Mouse (Mus musculus): ENCODE measurements around the gene Olfr455. TPM values are rescaled to one million over a fixed set of nuclear protein-coding genes. Genes with fewer than 3 reads are reported as not detected.

The Olfr455 gene
- polyA plus RNA-seq, 1 experiment from 2014 or later = not detected

GRCm38 (mm10) chr6:42545451-42545885 lies 1.9 kb downstream of the Olfr455 start:
- no peaks in the 10 kb centered on the region for H3K4me1 ChIP-seq
- no peak overlapping the region for H3K4me3 ChIP-seq
- H3K4me2 ChIP-seq = no peak overlapping the region
- WGBS = 36% methylated on average over 2 of the region's 2 CpGs
- H3K9ac ChIP-seq = no peak overlapping the region
- no peaks in the 10 kb centered on the region for H3K9me3 ChIP-seq
- ATAC-seq (replicated peaks) = peak; percentile 90
- no peaks in the 10 kb centered on the region for H3K36me3 ChIP-seq (replicated peaks)
- no peaks in the 10 kb centered on the region for H3K27me3 ChIP-seq (replicated peaks)
- H3K27ac ChIP-seq = no peak overlapping the region

- no peaks in the 10 kb centered on the region for H3K36me3 ChIP-seq (replicated peaks)
- no peak for ATAC-seq (replicated peaks)
- no peak overlapping the region for H3K9ac ChIP-seq
- no peaks in the 10 kb centered on the region for H3K27me3 ChIP-seq (replicated peaks)
- no peak overlapping the region for H3K4me2 ChIP-seq
- H3K9me3 ChIP-seq = no peaks in the 10 kb centered on the region
- no peak overlapping the region for H3K27ac ChIP-seq
- WGBS = 31% methylated on average over 1 of the region's 1 CpGs
- H3K4me1 ChIP-seq = no peaks in the 10 kb centered on the region
- no peak overlapping the region for H3K4me3 ChIP-seq
Observed at GRCm38 (mm10) chr6:42544846-42545245, 2.5 kb downstream of the Olfr455 start.

- H3K9me3 ChIP-seq = no peaks in the 10 kb centered on the region
- no peaks in the 10 kb centered on the region for H3K4me1 ChIP-seq
- H3K4me2 ChIP-seq = no peak overlapping the region
- WGBS = 75% methylated on average over 4 of the region's 4 CpGs
- no peak overlapping the region for H3K27ac ChIP-seq
- ATAC-seq (replicated peaks) = no peak
- H3K9ac ChIP-seq = no peak overlapping the region
- H3K27me3 ChIP-seq (replicated peaks) = no peaks in the 10 kb centered on the region
- no peak overlapping the region for H3K4me3 ChIP-seq
- no peaks in the 10 kb centered on the region for H3K36me3 ChIP-seq (replicated peaks)
Observed at GRCm38 (mm10) chr6:42542036-42543031, 5.1 kb downstream of the Olfr455 start.

GRCm38 (mm10) chr6:42540681-42541080 lies 6.7 kb downstream of the Olfr455 start:
- no peak overlapping the region for H3K4me2 ChIP-seq
- no peaks in the 10 kb centered on the region for H3K27me3 ChIP-seq (replicated peaks)
- no peaks in the 10 kb centered on the region for H3K4me1 ChIP-seq
- no peak overlapping the region for H3K4me3 ChIP-seq
- 77% methylated on average over 1 of the region's 1 CpGs for WGBS
- no peak overlapping the region for H3K9ac ChIP-seq
- H3K36me3 ChIP-seq (replicated peaks) = no peaks in the 10 kb centered on the region
- no peak overlapping the region for H3K27ac ChIP-seq
- H3K9me3 ChIP-seq = no peaks in the 10 kb centered on the region
- no peak for ATAC-seq (replicated peaks)

- Histone ChIP-seq H3K4me1 (no peaks in the 10 kb centered on the region), H3K4me2 (no peak overlapping the region), H3K36me3 (replicated peaks) (no peaks in the 10 kb centered on the region), H3K4me3 (no peak overlapping the region), H3K27ac (no peak overlapping the region), H3K9me3 (no peaks in the 10 kb centered on the region), H3K27me3 (replicated peaks) (no peaks in the 10 kb centered on the region), H3K9ac (no peak overlapping the region)
- ATAC-seq (replicated peaks) = no peak
- WGBS = 94% methylated on average over 1 of the region's 1 CpGs
Observed at GRCm38 (mm10) chr6:42539711-42540110, 7.7 kb downstream of the Olfr455 start.

GRCm38 (mm10) chr6:42513461-42513860 lies 33.9 kb downstream of the Olfr455 start:
- H3K9ac ChIP-seq = no peak overlapping the region
- H3K27me3 ChIP-seq (replicated peaks) = no peaks in the 10 kb centered on the region
- H3K4me2 ChIP-seq = no peak overlapping the region
- no peaks in the 10 kb centered on the region for H3K4me1 ChIP-seq
- 86% methylated on average over 1 of the region's 1 CpGs for WGBS
- H3K27ac ChIP-seq = no peak overlapping the region
- H3K4me3 ChIP-seq = no peak overlapping the region
- no peak for ATAC-seq (replicated peaks)
- H3K36me3 ChIP-seq (replicated peaks) = no peaks in the 10 kb centered on the region
- H3K9me3 ChIP-seq = no peaks in the 10 kb centered on the region

- Histone ChIP-seq H3K9me3 (no peaks in the 10 kb centered on the region), H3K27ac (no peak overlapping the region), H3K4me1 (no peaks in the 10 kb centered on the region), H3K4me2 (no peak overlapping the region), H3K4me3 (no peak overlapping the region), H3K9ac (no peak overlapping the region), H3K27me3 (replicated peaks) (no peaks in the 10 kb centered on the region), H3K36me3 (replicated peaks) (no peaks in the 10 kb centered on the region)
- no peak for ATAC-seq (replicated peaks)
Observed at GRCm38 (mm10) chr6:42509311-42509710, 38.1 kb downstream of the Olfr455 start.

GRCm38 (mm10) chr6:42503478-42503877 lies 43.9 kb downstream of the Olfr455 start:
- H3K4me2 ChIP-seq = no peak overlapping the region

GRCm38 (mm10) chr6:42489731-42490130 lies 57.7 kb downstream of the Olfr455 start:
- Histone ChIP-seq H3K27me3 (replicated peaks) (no peaks in the 10 kb centered on the region), H3K27ac (no peak overlapping the region), H3K4me2 (no peak overlapping the region), H3K36me3 (replicated peaks) (no peaks in the 10 kb centered on the region), H3K4me3 (no peak overlapping the region), H3K9me3 (no peaks in the 10 kb centered on the region), H3K9ac (no peak overlapping the region), H3K4me1 (no peaks in the 10 kb centered on the region)
- WGBS = 81% methylated on average over 1 of the region's 1 CpGs
- no peak for ATAC-seq (replicated peaks)

More at GRCm38 (mm10) chr6:42503478-42503877, 43.9 kb downstream of the Olfr455 start:
- no peaks in the 10 kb centered on the region for H3K4me1 ChIP-seq
- WGBS = 88% methylated on average over 2 of the region's 2 CpGs
- no peak overlapping the region for H3K27ac ChIP-seq
- no peak overlapping the region for H3K9ac ChIP-seq
- no peaks in the 10 kb centered on the region for H3K36me3 ChIP-seq (replicated peaks)
- no peak overlapping the region for H3K4me3 ChIP-seq
- H3K27me3 ChIP-seq (replicated peaks) = no peaks in the 10 kb centered on the region
- no peak for ATAC-seq (replicated peaks)
- H3K9me3 ChIP-seq = no peaks in the 10 kb centered on the region

GRCm38 (mm10) chr6:42487114-42487513 lies 60.3 kb downstream of the Olfr455 start, which contains the start of gene Olfr456:
Olfr456 (minus strand) TSS chr6:42487214.
- H3K4me2 ChIP-seq = no peak within 1 kb of the TSS
- WGBS = 85% methylated on average over 1 of the region's 1 CpGs
- no peaks in the 10 kb centered on the region for H3K9me3 ChIP-seq
- no peak for ATAC-seq (replicated peaks)
- no peak within 1 kb of the TSS for H3K9ac ChIP-seq
- no peak within 1 kb of the TSS for H3K4me3 ChIP-seq
- no peaks in the 10 kb centered on the region for H3K36me3 ChIP-seq (replicated peaks)
- H3K27me3 ChIP-seq (replicated peaks) = no peaks in the 10 kb centered on the region
- no peaks in the 10 kb centered on the region for H3K4me1 ChIP-seq
- H3K27ac ChIP-seq = no peak within 1 kb of the TSS
